Mouse (Mus musculus) NIH3T3 (cell line): ENCODE measurements around the gene Usb1.

Source experiments
- DNase-seq: peaks from one replicate; pipeline ENCODE4 v3.0.0-alpha.2; 2012; ENCODE audit warnings: low read depth

Gene Usb1

GRCm38 (mm10) chr8:95335706-95336105 is 3.6 kb downstream of the Usb1 start:
- no peak for DNase-seq

GRCm38 (mm10) chr8:95336363-95336762 is 4.3 kb downstream of the Usb1 start:
- peak; percentile 44 for DNase-seq

- no peak for DNase-seq
Observed at GRCm38 (mm10) chr8:95341721-95342120, 9.6 kb downstream of the Usb1 start.

- no peak for DNase-seq
Observed at GRCm38 (mm10) chr8:95344668-95345067, 12.6 kb downstream of the Usb1 start.

- DNase-seq: peak; percentile 83
Observed at GRCm38 (mm10) chr8:95346643-95347545, 14.8 kb downstream of the Usb1 start.

GRCm38 (mm10) chr8:95348356-95348755 is 16.3 kb downstream of the Usb1 start:
- no peak for DNase-seq

- DNase-seq: peak; percentile 69
Observed at GRCm38 (mm10) chr8:95348811-95349630, 16.9 kb downstream of the Usb1 start.

- peak; percentile 51 for DNase-seq
Observed at GRCm38 (mm10) chr8:95351461-95351860, 19.4 kb downstream of the Usb1 start.

GRCm38 (mm10) chr8:95352151-95352870 is 20.2 kb downstream of the Usb1 start, which contains the start of gene Mmp15:
Gene Mmp15 (plus strand): TSS chr8:95352268.
- no peak for DNase-seq

GRCm38 (mm10) chr8:95352871-95353866 is 21.1 kb downstream of the Usb1 start:
- DNase-seq: no peak

GRCm38 (mm10) chr8:95354606-95355005 is 22.5 kb downstream of the Usb1 start:
- no peak for DNase-seq

- no peak for DNase-seq
Observed at GRCm38 (mm10) chr8:95358550-95359411, 26.7 kb downstream of the Usb1 start.

- no peak for DNase-seq
Observed at GRCm38 (mm10) chr8:95360181-95361015, 28.3 kb downstream of the Usb1 start.

GRCm38 (mm10) chr8:95361016-95361341 is 28.9 kb downstream of the Usb1 start:
- DNase-seq: no peak

GRCm38 (mm10) chr8:95362272-95362671 is 30.2 kb downstream of the Usb1 start:
- no peak for DNase-seq

- peak; percentile 78 for DNase-seq
Observed at GRCm38 (mm10) chr8:95363849-95364248, 31.8 kb downstream of the Usb1 start.

GRCm38 (mm10) chr8:95369581-95370326 is 37.7 kb downstream of the Usb1 start:
- DNase-seq: no peak

- no peak for DNase-seq
Observed at GRCm38 (mm10) chr8:95373389-95374002, 41.4 kb downstream of the Usb1 start.
